ENCODE assay signal across 8 mouse cellular contexts in the genomic region with DNA sequence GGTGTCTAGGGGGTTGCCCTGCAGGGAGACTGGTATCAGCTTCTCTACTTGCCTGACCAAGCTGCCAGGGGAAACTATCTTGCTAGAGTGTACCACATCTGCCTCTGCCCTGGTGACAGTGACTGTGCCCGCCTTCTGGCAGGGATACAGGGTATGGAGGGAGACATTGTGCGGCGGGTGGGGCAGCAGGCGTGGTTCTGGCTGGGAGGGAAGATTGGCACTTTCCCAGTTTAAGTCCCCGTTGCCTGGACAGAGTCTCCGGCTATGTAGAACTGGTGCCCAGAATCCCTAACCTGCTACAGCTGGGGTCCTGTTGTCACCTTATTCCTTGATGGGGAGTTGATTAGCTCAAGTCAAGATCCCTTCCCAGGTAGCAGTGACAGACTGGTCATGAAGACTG. TPM values are rescaled to one million over a fixed set of nuclear protein-coding genes. Genes with fewer than 3 reads are reported as not detected.
A peak's percentile ranks its signal among the peaks of the same experiment; 100 is the strongest.
DNase-seq lines count a peak whose midpoint lies in the region; ATAC-seq and TF ChIP-seq lines count a peak whose summit lies in the region.

No protein-coding gene starts in this region.

- H3K9ac ChIP-seq in hindbrain, embryonic 16.5 days (ENCODE audit: low read depth, low read length) = peak overlapping the region; percentile 92

- DNase-seq in gastrocnemius, adult 2 months = peak; percentile 66
- DNase-seq in gastrocnemius, postnatal 36 days = no peak
- DNase-seq in G1E (ENCODE audit: low spot score) = no peak
- peak; percentile 79 to 84 for DNase-seq in lung, adult 18-20 months

- H3K4me2 ChIP-seq in hindbrain, embryonic 16.5 days (ENCODE audit: low read length) = peak overlapping the region; percentile 79

- WGBS in hindbrain, embryonic 16.5 days = 13% methylated on average over 6 of the region's 6 CpGs
- 9% methylated on average over 6 of the region's 6 CpGs for WGBS in small intestine, adult 2 months

- no peak for TF ChIP-seq POLR2A in small intestine, adult 2 months (IDR thresholded peaks at IDR 0.05; ENCODE audit: low read depth, low read length)

- peaks cover 87% of the 10 kb centered on the region for H3K4me1 ChIP-seq in G1E (ENCODE audit: insufficient read depth, low read depth, low read length)
- peaks cover 74% of the 10 kb centered on the region for H3K4me1 ChIP-seq in hindbrain, embryonic 16.5 days (ENCODE audit: control insufficient read depth, insufficient read depth, low read depth, low read length)
- peaks cover 40% of the 10 kb centered on the region for H3K4me1 ChIP-seq in small intestine, adult 2 months (ENCODE audit: control insufficient read depth, insufficient read depth, insufficient read length, low read length)

- no peaks in the 10 kb centered on the region for H3K9me3 ChIP-seq in G1E (replicated peaks)
- H3K9me3 ChIP-seq in hindbrain, embryonic 16.5 days (ENCODE audit: control insufficient read depth, low read length) = no peaks in the 10 kb centered on the region

- intact Hi-C loops in gastrocnemius, adult 2 months (cut with DNase I) = no loop called here
- intact Hi-C loops in gastrocnemius, postnatal 36 days (cut with DNase I) = loop anchor here (2.0 kb wide), 1 partner anchor 20 kb away; no protein-coding TSS in a partner anchor

- H3K27ac ChIP-seq in gastrocnemius, adult 2 months = peak overlapping the region; percentile 94
- peak overlapping the region; percentile 90 for H3K27ac ChIP-seq in hindbrain, embryonic 16.5 days (ENCODE audit: low read depth, low read length)
- H3K27ac ChIP-seq in small intestine, adult 2 months (ENCODE audit: insufficient read depth, low read depth, low read length) = peak overlapping the region; percentile 72

- H3K27me3 ChIP-seq in G1E (ENCODE audit: insufficient read depth, low read length) = no peaks in the 10 kb centered on the region
- H3K27me3 ChIP-seq in hindbrain, embryonic 16.5 days (replicated peaks; ENCODE audit: control insufficient read depth, insufficient read depth, low read length) = no peaks in the 10 kb centered on the region
- H3K27me3 ChIP-seq in small intestine, adult 2 months (ENCODE audit: control insufficient read depth, insufficient read depth, low read length) = no peaks in the 10 kb centered on the region

- H3K4me3 ChIP-seq in gastrocnemius, adult 2 months = peak overlapping the region; percentile 98
- peak overlapping the region; percentile 85 for H3K4me3 ChIP-seq in G1E (ENCODE audit: low read depth, low read length)
- H3K4me3 ChIP-seq in hindbrain, embryonic 16.5 days (ENCODE audit: low read length) = peak overlapping the region; percentile 82
- H3K4me3 ChIP-seq in small intestine, adult 2 months (ENCODE audit: low read depth, low read length) = peak overlapping the region; percentile 92

- ATAC-seq in G1E (ENCODE audit: extremely low read depth, insufficient number of reproducible peaks, low FRiP score, poor library complexity, severe bottlenecking) = no peak
- ATAC-seq in erythroid progenitor cell, adult 5-6 weeks (replicated peaks; ENCODE audit: low FRiP score, poor library complexity, severe bottlenecking) = peak; percentile 68
- ATAC-seq in hindbrain, embryonic 16.5 days = no peak
- ATAC-seq in monocyte, adult 5-6 weeks (replicated peaks; ENCODE audit: insufficient number of reproducible peaks, low FRiP score, low TSS enrichment, poor library complexity, severe bottlenecking) = no peak

- TF ChIP-seq CTCF in gastrocnemius, adult 2 months (IDR thresholded peaks at IDR 0.05) = no peak
- TF ChIP-seq CTCF in G1E (IDR thresholded peaks at IDR 0.05; ENCODE audit: low read depth, low read length) = no peak
- TF ChIP-seq CTCF in small intestine, adult 2 months (IDR thresholded peaks at IDR 0.05; ENCODE audit: extremely low read depth, insufficient read length, insufficient replicate concordance, low read depth, low read length) = no peak

- peaks cover 59% of the 10 kb centered on the region for H3K36me3 ChIP-seq in G1E (replicated peaks)
- H3K36me3 ChIP-seq in hindbrain, embryonic 16.5 days (ENCODE audit: control insufficient read depth, insufficient read depth, low read length) = no peaks in the 10 kb centered on the region
- H3K36me3 ChIP-seq in small intestine, adult 2 months (ENCODE audit: control insufficient read depth, insufficient read depth, low read length) = 0 out of 2 replicates have a peak, but pooled peaks cover 2% of the 10 kb centered on the region

RNA-seq across cellular contexts. Expression of gene Gnai2, which starts 2.7 kb away (rescaled TPM):
- total RNA-seq in gastrocnemius, adult 2 months (2021) = 10 to 100 TPM; 59.9 to 77.7 TPM
- total RNA-seq in gastrocnemius, postnatal 36 days (2021) = 10 to 100 TPM; 65.2 to 70.5 TPM
- 337 and 375 TPM in 2 replicates for total RNA-seq in G1E (2014; fragmentation: Nextera tagmentation)
- 232 TPM in 2 replicates for total RNA-seq in G1E (2017)
- polyA plus RNA-seq in G1E (2012) = 657 and 787 TPM in 2 replicates
- 382 and 420 TPM in 2 replicates for total RNA-seq in erythroid progenitor cell, adult 5-6 weeks (2015; ENCODE audit: low replicate concordance)
- total RNA-seq in erythroid progenitor cell, adult 5-6 weeks (2017; ENCODE audit: low replicate concordance) = 334 and 357 TPM in 2 replicates
- polyA plus RNA-seq in hindbrain, embryonic 16.5 days (2015; fragmentation: Nextera tagmentation; extraction: Ambion mirVana) = 302 and 317 TPM in 2 replicates
- 264 and 501 TPM in 2 replicates for polyA plus RNA-seq in small intestine, adult 2 months (2012; rRNA removed)
- 646 to 794 TPM (median 705 TPM) in 3 replicates for total RNA-seq in monocyte, adult 5-6 weeks (2017)

RNA-seq across cellular contexts. Expression of gene Sema3b, which starts 23.4 kb away (rescaled TPM):
- 10 to 100 TPM; 11.2 to 17.9 TPM for total RNA-seq in gastrocnemius, adult 2 months (2021)
- 10 to 100 TPM; 13.1 to 17.5 TPM for total RNA-seq in gastrocnemius, postnatal 36 days (2021)
- not detected in 2 replicates for total RNA-seq in G1E (2014; fragmentation: Nextera tagmentation)
- 0.27 TPM in 1 of 2 replicates, not detected in the other for total RNA-seq in G1E (2017)
- not detected in 2 replicates for polyA plus RNA-seq in G1E (2012)
- not detected in 2 replicates for total RNA-seq in erythroid progenitor cell, adult 5-6 weeks (2015; ENCODE audit: low replicate concordance)
- not detected in 2 replicates for total RNA-seq in erythroid progenitor cell, adult 5-6 weeks (2017; ENCODE audit: low replicate concordance)
- 5.6 and 7.0 TPM in 2 replicates for polyA plus RNA-seq in hindbrain, embryonic 16.5 days (2015; fragmentation: Nextera tagmentation; extraction: Ambion mirVana)
- 33.5 and 55.4 TPM in 2 replicates for polyA plus RNA-seq in small intestine, adult 2 months (2012; rRNA removed)
- 0.10 TPM in 1 of 3 replicates, not detected in the others for total RNA-seq in monocyte, adult 5-6 weeks (2017)

RNA-seq across cellular contexts. Expression of gene Slc38a3, which starts 36.9 kb away (rescaled TPM):
- 10 to 100 TPM; 60.8 to 94.7 TPM for total RNA-seq in gastrocnemius, adult 2 months (2021)
- total RNA-seq in gastrocnemius, postnatal 36 days (2021) = 10 to 100 TPM; 60.6 to 81.6 TPM
- not detected in 2 replicates for total RNA-seq in G1E (2014; fragmentation: Nextera tagmentation)
- 0.11 and 0.12 TPM in 2 replicates for total RNA-seq in G1E (2017)
- polyA plus RNA-seq in G1E (2012) = not detected in 2 replicates
- total RNA-seq in erythroid progenitor cell, adult 5-6 weeks (2015; ENCODE audit: low replicate concordance) = not detected in 2 replicates
- not detected in 2 replicates for total RNA-seq in erythroid progenitor cell, adult 5-6 weeks (2017; ENCODE audit: low replicate concordance)
- 53.2 and 55.0 TPM in 2 replicates for polyA plus RNA-seq in hindbrain, embryonic 16.5 days (2015; fragmentation: Nextera tagmentation; extraction: Ambion mirVana)
- 2.8 and 48.7 TPM in 2 replicates for polyA plus RNA-seq in small intestine, adult 2 months (2012; rRNA removed)
- not detected in 3 replicates for total RNA-seq in monocyte, adult 5-6 weeks (2017)

RNA-seq across cellular contexts. Expression of gene Ifrd2, which starts 45.0 kb away (rescaled TPM):
- total RNA-seq in gastrocnemius, adult 2 months (2021) = 10 to 100 TPM; 48.5 to 50.4 TPM
- total RNA-seq in gastrocnemius, postnatal 36 days (2021) = 10 to 100 TPM; 48.2 to 55.8 TPM
- total RNA-seq in G1E (2014; fragmentation: Nextera tagmentation) (178 and 183 TPM in 2 replicates), G1E (2017) (76.0 and 76.7 TPM in 2 replicates)
- 153 and 156 TPM in 2 replicates for polyA plus RNA-seq in G1E (2012)
- 206 and 249 TPM in 2 replicates for total RNA-seq in erythroid progenitor cell, adult 5-6 weeks (2015; ENCODE audit: low replicate concordance)
- 122 and 166 TPM in 2 replicates for total RNA-seq in erythroid progenitor cell, adult 5-6 weeks (2017; ENCODE audit: low replicate concordance)
- polyA plus RNA-seq in hindbrain, embryonic 16.5 days (2015; fragmentation: Nextera tagmentation; extraction: Ambion mirVana) = 13.5 and 16.9 TPM in 2 replicates
- polyA plus RNA-seq in small intestine, adult 2 months (2012; rRNA removed) = 33.2 and 55.4 TPM in 2 replicates
- total RNA-seq in monocyte, adult 5-6 weeks (2017) = 5.5 to 11.1 TPM (median 8.8 TPM) in 3 replicates

RNA-seq across cellular contexts. Expression of gene Gnat1, which starts 47.0 kb away (rescaled TPM):
- total RNA-seq in gastrocnemius, adult 2 months (2021) = not detected
- not detected for total RNA-seq in gastrocnemius, postnatal 36 days (2021)
- not detected in 2 replicates for total RNA-seq in G1E (2014; fragmentation: Nextera tagmentation)
- 0.05 TPM in 1 of 2 replicates, not detected in the other for total RNA-seq in G1E (2017)
- polyA plus RNA-seq in G1E (2012) = not detected in 2 replicates
- not detected in 2 replicates for total RNA-seq in erythroid progenitor cell, adult 5-6 weeks (2015; ENCODE audit: low replicate concordance)
- 1.9 TPM in 1 of 2 replicates, not detected in the other for total RNA-seq in erythroid progenitor cell, adult 5-6 weeks (2017; ENCODE audit: low replicate concordance)
- polyA plus RNA-seq in hindbrain, embryonic 16.5 days (2015; fragmentation: Nextera tagmentation; extraction: Ambion mirVana) = 1.3 and 2.7 TPM in 2 replicates
- 0.13 and 0.17 TPM in 2 replicates for polyA plus RNA-seq in small intestine, adult 2 months (2012; rRNA removed)
- total RNA-seq in monocyte, adult 5-6 weeks (2017) = 1.8 TPM in 1 of 3 replicates, not detected in the others

Comparison
In these comparisons a context has a peak if more than half of its experiments do, and no peak if none do; other contexts are left out.
1. DNase-seq: peak in gastrocnemius, adult 2 months (single experiment) and lung, adult 18-20 months (2 of 2); none in gastrocnemius, postnatal 36 days (0 of 2) and G1E (single experiment).
2. RNA of gene Sema3b, which starts 23.4 kb away (total RNA-seq): 11.2 to 17.9 TPM in gastrocnemius, adult 2 months and 13.1 to 17.5 TPM in gastrocnemius, postnatal 36 days; 0.27 TPM in G1E, not detected in erythroid progenitor cell, adult 5-6 weeks and 0.10 TPM in monocyte, adult 5-6 weeks; every median in the first group is over 4 times any median in the second.
3. RNA of gene Slc38a3, which starts 36.9 kb away (total RNA-seq): 60.8 to 94.7 TPM in gastrocnemius, adult 2 months and 60.6 to 81.6 TPM in gastrocnemius, postnatal 36 days; 0.11 to 0.12 TPM in G1E, not detected in erythroid progenitor cell, adult 5-6 weeks and not detected in monocyte, adult 5-6 weeks; every median in the first group is over 10 times any median in the second.
4. Peak in every context shown above with its lines, with median percentiles within 50 percentile points of each other: H3K27ac ChIP-seq and H3K4me3 ChIP-seq.